Mouse (Mus musculus) gonadal fat pad, adult 2 months (tissue): Measurements from ENCODE around the gene Lrrc20. TPM values are rescaled to one million over a fixed set of nuclear protein-coding genes. Genes with fewer than 3 reads are reported as not detected.

ENCODE experiments used
- DNase-seq: peaks from one replicate; pipeline ENCODE4 v3.0.0-alpha.2; 2012; ENCODE audit warnings: low read depth
- polyA plus RNA-seq: library from polyadenylated mRNA; depleted of rRNA; stranded (reverse); fragments of >200 nt; gene quantifications from 2 replicates; pipeline ENCODE4 v1.2.3, GENCODE M21; 2012

Gene Lrrc20
- polyA plus RNA-seq, 1 experiment: 8.3 TPM

GRCm38 (mm10) chr10:61512215-61512889, 36.8 kb downstream of the Lrrc20 start:
- no peak for DNase-seq

GRCm38 (mm10) chr10:61516866-61517265, 41.3 kb downstream of the Lrrc20 start:
- DNase-seq: no peak

- no peak for DNase-seq
These were observed 41.9 kb downstream of the Lrrc20 start for GRCm38 (mm10) chr10:61517296-61518071.

DNA sequence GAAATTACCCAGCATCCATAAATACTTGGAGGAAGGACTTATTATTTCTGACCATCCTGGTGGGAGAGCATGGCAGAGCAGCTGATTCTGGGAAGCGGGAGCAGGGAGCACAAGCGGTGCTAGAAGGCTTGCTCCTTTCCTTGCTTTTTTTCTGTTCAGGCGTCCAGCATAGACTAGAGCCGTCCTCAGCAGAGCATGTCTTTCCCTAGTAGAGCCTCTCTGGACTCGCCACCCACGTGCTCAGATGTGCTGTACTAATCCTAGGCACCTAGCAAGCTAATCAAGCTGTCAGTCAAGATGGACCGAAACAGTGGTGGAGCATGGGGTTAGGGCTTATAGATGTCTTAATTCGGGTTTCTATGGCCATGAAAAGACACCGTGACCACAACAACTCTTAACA, 42.7 kb downstream of the Lrrc20 start:
- no peak for DNase-seq

DNA sequence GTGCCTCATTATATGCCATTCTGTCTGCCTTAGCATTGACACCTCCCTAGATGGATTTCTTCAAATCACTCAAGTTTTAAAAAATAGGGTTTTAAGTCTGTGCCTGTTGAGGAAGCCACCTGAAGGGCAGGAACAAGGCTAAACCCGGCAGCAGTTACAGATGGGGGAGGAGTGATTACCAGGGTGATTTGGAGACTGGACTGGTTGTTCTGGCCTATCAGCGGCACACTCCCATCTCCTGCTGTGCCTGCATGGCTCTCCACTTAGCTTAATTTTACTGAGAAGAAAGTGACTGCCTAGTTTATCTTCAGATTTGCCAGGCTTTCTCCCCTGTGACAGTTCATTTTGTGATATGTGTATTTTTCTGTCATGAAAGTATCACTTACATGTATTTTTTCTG, 43.9 kb downstream of the Lrrc20 start:
- no peak for DNase-seq

DNA sequence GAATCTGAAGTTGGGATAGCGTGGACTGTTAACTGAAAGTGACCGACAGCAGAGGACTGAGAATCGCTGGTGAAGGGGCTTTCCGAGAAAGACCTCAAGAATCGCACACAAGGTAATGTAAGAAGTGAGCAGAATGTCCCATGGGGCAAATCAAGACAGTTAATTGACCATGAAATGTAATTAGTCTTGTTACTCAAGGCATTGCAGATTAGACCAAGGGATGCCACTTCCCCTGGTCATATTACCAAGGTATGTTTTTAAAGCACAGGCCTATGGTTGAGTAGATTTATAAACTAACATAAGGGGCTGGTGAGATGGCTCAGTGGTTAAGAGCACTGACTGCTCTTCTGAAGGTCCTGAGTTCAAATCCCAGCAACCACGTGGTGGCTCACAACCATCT, 45.1 kb downstream of the Lrrc20 start:
- DNase-seq: no peak

- no peak for DNase-seq
These were observed 55.3 kb downstream of the Lrrc20 start for GRCm38 (mm10) chr10:61530936-61531335.

GRCm38 (mm10) chr10:61533285-61533684, 57.7 kb downstream of the Lrrc20 start:
- no peak for DNase-seq

GRCm38 (mm10) chr10:61534371-61535101, 58.9 kb downstream of the Lrrc20 start:
- DNase-seq: no peak

DNA sequence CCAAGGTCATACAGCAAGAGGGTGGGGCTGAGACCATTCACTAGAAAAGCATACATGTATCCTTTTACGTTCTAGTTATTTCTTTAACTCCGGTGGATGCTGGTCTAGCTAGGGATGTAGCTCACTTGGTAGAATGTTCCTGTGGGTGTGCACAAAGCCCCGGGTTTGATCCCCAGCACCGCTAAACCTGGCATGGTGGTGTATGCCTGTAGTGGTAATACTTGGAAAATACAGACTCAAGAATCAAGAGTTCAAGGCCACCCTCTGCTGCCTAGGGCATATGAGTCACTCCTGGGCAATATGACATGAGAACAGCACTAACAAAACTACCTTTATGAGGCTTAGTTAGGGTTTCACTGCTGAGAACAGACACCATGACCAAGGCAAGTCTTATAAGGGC, 59.8 kb downstream of the Lrrc20 start:
- DNase-seq: no peak

GRCm38 (mm10) chr10:61536130-61537035, 60.8 kb downstream of the Lrrc20 start:
- no peak for DNase-seq

DNA sequence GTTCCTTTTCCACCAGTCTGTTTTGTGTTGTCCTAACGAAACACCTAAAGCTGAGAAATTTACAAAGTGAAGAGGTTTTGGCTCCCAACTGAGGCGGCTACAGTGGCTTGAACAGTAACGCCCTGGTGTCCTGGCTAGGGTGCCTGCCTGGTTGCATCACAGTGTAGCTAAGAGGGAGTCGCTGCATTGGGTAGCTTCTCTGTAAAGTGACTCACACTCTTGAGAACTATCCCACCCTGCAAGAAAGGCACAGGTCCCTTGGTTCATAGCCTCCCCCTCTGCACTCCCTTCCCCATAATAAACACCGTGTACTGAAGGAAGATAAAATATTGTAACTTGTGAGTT, 61.4 kb downstream of the Lrrc20 start:
- DNase-seq: no peak

DNA sequence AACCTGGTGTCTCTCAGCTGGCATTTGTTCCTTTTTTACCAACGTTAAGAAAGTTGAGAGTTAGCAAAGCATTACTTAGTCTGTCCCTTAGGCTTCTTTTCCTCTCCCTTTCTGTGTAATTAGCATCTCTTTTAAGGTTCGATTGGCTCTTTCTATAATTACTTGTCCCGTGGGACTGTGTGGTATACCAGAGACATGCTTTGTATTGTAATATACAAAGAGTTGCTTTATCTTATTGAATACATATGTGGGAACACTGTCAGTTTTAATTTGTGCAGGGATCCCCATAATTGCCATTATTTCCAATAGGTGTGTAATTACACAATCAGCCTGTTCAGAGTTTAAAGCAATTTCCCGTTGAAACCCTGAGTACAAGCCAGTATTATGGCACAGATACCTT, 62.8 kb downstream of the Lrrc20 start:
- no peak for DNase-seq

- no peak for DNase-seq
These were observed 68.7 kb downstream of the Lrrc20 start for GRCm38 (mm10) chr10:61544127-61544862.

DNA sequence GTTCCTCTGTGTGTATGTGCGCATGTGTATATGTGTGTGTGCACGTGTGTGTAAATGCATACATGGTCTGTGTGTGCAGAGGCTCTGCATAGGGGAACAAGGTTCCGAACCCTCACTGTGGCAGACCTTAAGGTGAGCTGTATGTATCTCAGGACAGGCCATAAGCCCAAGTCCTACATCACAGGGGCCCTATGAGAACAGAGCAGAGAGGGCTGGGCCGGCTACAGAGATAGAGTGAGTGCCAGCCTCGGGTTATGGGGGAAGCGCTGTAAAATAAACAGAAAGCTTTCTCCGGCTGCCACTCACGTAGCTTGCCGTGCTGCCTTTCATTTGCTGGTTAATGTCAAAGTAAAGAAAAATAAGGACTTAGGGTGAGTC, 69.3 kb downstream of the Lrrc20 start:
- DNase-seq: no peak

DNA sequence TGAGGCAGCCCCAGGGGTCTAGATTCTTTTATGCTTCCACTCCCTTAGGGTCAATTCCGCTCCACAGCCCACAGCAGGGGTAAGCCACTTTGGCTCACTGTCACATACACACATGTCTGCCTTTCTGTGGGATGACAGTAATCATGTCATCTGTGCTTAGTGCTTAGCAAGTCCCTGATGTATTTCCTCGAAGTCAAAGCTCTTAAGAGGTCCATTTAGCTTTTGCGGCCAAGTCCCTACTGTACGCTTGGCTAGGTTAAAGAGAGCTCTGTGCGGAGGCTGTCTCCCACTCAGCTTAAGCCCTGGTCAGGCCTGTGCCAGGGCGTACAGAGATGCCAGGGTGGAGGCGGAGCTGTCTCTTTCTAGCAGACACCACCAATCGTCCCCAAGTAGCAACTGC, 74.5 kb downstream of the Lrrc20 start:
- no peak for DNase-seq

- no peak for DNase-seq
These were observed 79.6 kb downstream of the Lrrc20 start for GRCm38 (mm10) chr10:61555155-61555554.

- DNase-seq: no peak
These were observed 83.0 kb downstream of the Lrrc20 start for GRCm38 (mm10) chr10:61558631-61559030.

- no peak for DNase-seq
These were observed 83.9 kb downstream of the Lrrc20 start for GRCm38 (mm10) chr10:61559544-61559943.

- DNase-seq: no peak
These were observed 87.9 kb downstream of the Lrrc20 start for GRCm38 (mm10) chr10:61563550-61563949.

DNA sequence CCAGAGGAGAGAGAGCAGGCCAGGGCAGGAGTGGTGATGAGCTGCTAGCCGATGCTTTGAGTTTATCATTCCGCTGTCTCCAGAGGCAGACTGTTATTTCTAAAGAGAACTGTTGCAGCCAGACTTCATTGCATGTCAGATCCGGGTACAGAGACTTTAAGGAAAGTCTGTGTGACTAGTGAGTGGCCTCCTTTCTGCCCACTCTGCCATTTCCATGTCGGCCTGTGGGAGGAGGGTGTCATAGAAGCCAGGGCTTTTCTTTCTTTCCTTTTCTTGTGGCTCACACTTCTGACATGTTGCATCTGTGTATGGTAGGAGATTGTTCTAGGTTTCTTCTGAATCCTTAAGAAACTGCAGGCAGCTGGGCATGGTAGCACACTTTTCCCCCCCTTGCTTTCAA, 88.8 kb downstream of the Lrrc20 start:
- no peak for DNase-seq
